Mouse (Mus musculus) stomach, embryonic 16.5 days (tissue): Measurements from ENCODE around the gene Gsto2. TPM values are rescaled to one million over a fixed set of nuclear protein-coding genes. Genes with fewer than 3 reads are reported as not detected.

Experiments used
- ATAC-seq: fragments of 200-750 bp; cut with Nextera tagmentation; 2 replicates; pipeline ENCODE4 v1.8.0; 2017; ENCODE audit warnings: moderate number of reproducible peaks, moderate TSS enrichment; ENCODE audit not compliant: insufficient read depth, low FRiP score
- H3K27ac ChIP-seq: fragments of 300-500 bp; sonication (generic); 2 replicates; pipeline ENCODE4 v1.5.1; 2014; ENCODE audit warnings: low read length
- H3K27me3 ChIP-seq: fragments of 300-500 bp; sonication (generic); 2 replicates; pipeline ENCODE4 v1.6.1; 2014; ENCODE audit warnings: low read length, control low read depth, mixed read lengths; ENCODE audit not compliant: control insufficient read depth, insufficient read depth
- H3K36me3 ChIP-seq: fragments of 300-500 bp; sonication (generic); 2 replicates; pipeline ENCODE4 v1.6.1; 2014; ENCODE audit warnings: low read length; ENCODE audit not compliant: control insufficient read depth, insufficient read depth
- H3K4me1 ChIP-seq: fragments of 300-500 bp; sonication (generic); 2 replicates; pipeline ENCODE4 v1.6.1; 2014; ENCODE audit warnings: low read length, control low read depth, mixed read lengths; ENCODE audit not compliant: control insufficient read depth, insufficient read depth
- H3K4me2 ChIP-seq: fragments of 300-500 bp; sonication (generic); 2 replicates; pipeline ENCODE4 v1.6.1; 2014; ENCODE audit warnings: low read depth, low read length, mixed read lengths
- H3K4me3 ChIP-seq: fragments of 300-500 bp; sonication (generic); replicated peaks from 2 replicates; pipeline ENCODE4 v1.5.1; 2014; ENCODE audit warnings: mild to moderate bottlenecking, low read length
- H3K9ac ChIP-seq: fragments of 300-500 bp; sonication (generic); 2 replicates; pipeline ENCODE4 v1.6.1; 2014; ENCODE audit warnings: low read length
- H3K9me3 ChIP-seq: fragments of 300-500 bp; sonication (generic); replicated peaks from 2 replicates; pipeline ENCODE4 v1.6.1; 2016; ENCODE audit warnings: low read length, control low read depth; ENCODE audit not compliant: control insufficient read depth
- WGBS: fragments of 180-500 bp; shearing (Covaris S2); extraction: QIAGEN DNeasy Blood & Tissue Kit; methylation state at CpG from one replicate; pipeline ENCODE4 v1.1.7; 2014; 5-methylcytosine and 5-hydroxymethylcytosine counted together
- polyA plus RNA-seq: library from polyadenylated mRNA; unstranded; fragments of >200 nt; fragmentation: Nextera tagmentation; extraction: Ambion mirVana; gene quantifications from 2 replicates; pipeline ENCODE4 v1.2.1, GENCODE M21; 2015

Gsto2 gene
- polyA plus RNA-seq = 2.0 and 2.6 TPM in 2 replicates

DNA sequence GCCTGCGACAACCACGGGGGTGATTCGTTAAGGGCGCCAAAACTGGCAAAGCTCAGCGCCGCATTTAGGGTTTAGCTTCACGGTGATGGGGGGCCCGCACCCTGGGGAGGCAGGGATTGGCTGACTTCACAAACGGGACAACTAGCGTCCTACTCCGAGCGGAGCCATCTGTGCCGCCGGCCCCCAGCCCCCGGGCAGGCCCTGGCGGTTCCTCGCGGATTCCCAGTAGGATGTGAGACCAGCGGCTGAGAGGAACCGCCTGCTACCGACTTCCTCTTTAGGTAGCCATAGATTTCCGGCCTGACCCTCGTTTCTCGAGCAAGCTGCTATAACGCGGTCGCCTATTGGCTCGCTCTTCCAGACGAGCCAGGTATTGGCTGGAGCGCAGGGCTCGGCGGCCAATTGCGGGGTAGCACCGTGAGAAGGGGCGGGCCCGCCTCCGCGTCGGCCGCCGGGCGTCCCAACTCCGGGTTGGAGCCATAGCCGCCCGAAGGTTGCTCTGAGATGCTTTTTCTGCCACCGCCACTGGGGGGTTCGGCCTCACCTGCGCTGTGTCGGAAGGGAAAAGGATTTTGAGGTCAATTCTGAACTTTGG lies at the start of gene Gsto2:
Gene Gsto2, plus strand, starts transcription at position 182 of the 595 bp plus-strand sequence.
- WGBS = under 1% methylated on average over 49 of the region's 49 CpGs
- Histone ChIP-seq H3K4me1 (peaks cover 3% of the 10 kb centered on the region; the same call in 1 of the 2 replicates), H3K9ac (peak within 1 kb of the TSS; percentile 87), H3K27me3 (no peaks in the 10 kb centered on the region), H3K9me3 (no peaks in the 10 kb centered on the region), H3K36me3 (no peaks in the 10 kb centered on the region), H3K4me3 (peak within 1 kb of the TSS; percentile 70), H3K4me2 (peak within 1 kb of the TSS; percentile 88), H3K27ac (peak within 1 kb of the TSS; percentile 89)
- peak; percentile 99 for ATAC-seq

- ATAC-seq = no peak
- WGBS = 73% methylated on average over 9 of the region's 9 CpGs
Observed at GRCm38 (mm10) chr19:47817692-47818091, 47.6 kb upstream of the Gsto2 start.

DNA sequence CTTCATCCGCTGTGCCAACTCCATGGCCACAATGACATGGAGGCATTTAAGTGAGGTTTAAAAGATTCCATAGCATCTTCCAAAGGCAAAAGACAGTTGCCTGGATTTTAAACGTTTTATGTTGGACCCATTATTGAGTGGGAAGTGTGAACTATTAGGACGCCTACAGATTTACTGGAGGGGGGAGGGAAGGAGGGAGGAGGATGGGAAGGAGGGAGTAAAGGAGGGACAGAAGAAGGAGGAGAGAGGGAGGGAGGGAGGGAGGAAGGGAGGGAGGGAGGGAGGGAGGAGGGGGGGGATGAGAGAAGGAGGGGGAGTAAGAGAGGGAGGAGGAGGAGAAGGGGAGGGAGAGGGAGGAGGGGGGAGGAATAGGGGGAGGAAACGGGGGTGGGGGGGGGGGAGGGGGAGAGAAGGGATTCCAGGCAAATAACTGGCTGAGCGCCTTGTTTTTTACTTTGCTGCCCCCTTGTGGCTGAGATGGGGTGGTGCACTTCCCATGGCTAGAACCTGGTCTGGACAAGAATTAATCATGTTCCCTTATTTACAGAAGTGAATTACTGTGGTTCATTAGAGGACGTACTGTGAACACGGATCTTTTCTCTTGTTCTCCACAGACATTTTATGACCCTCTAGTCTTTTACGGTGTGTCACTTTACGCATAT lies 44.4 kb upstream of the Gsto2 start:
- H3K4me1 ChIP-seq = peaks cover 4% of the 10 kb centered on the region; the same call in 1 of the 2 replicates
- peak overlapping the region; percentile 43 for H3K4me2 ChIP-seq
- H3K36me3 ChIP-seq = no peaks in the 10 kb centered on the region
- 18% methylated on average over 8 of the region's 9 CpGs for WGBS
- H3K4me3 ChIP-seq = no peak overlapping the region
- H3K27ac ChIP-seq = no peak overlapping the region
- H3K27me3 ChIP-seq = no peaks in the 10 kb centered on the region
- ATAC-seq = peak; percentile 54
- no peak overlapping the region for H3K9ac ChIP-seq
- H3K9me3 ChIP-seq = no peaks in the 10 kb centered on the region

More at GRCm38 (mm10) chr19:47817692-47818091, 47.6 kb upstream of the Gsto2 start:
- H3K4me3 ChIP-seq = no peak overlapping the region
- no peaks in the 10 kb centered on the region for H3K9me3 ChIP-seq
- peaks cover 4% of the 10 kb centered on the region; the same call in 1 of the 2 replicates for H3K4me1 ChIP-seq
- no peak overlapping the region for H3K9ac ChIP-seq
- H3K27ac ChIP-seq = no peak overlapping the region
- H3K4me2 ChIP-seq = no peak overlapping the region
- no peaks in the 10 kb centered on the region for H3K36me3 ChIP-seq
- H3K27me3 ChIP-seq = no peaks in the 10 kb centered on the region

DNA sequence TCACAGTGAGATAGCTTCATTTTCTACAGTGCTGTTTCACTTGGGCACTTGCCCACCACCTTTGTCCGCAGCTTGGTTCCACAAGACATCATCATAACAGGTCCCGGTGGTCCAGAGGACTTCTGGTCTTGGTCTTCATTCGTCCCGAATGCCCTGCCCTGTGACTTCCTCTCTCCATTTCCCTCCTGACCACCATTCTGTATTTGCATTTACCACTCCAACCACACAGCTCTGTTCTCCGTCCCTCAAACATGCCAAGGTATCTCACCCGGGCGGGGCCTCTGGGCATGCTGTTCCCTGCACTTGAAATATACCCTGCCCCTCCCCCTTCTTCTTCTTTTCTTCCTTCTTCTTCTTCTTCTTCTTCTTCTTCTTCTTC lies 43.9 kb upstream of the Gsto2 start:
- 48% methylated on average over 7 of the region's 7 CpGs for WGBS

GRCm38 (mm10) chr19:47822143-47822796 lies 43.1 kb upstream of the Gsto2 start:
- no peaks in the 10 kb centered on the region for H3K9me3 ChIP-seq
- no peak overlapping the region; the same call in 1 of the 2 replicates for H3K9ac ChIP-seq
- H3K27ac ChIP-seq = no peak overlapping the region
- no peak overlapping the region for H3K4me2 ChIP-seq
- no peak for ATAC-seq
- WGBS = 19% methylated on average over 8 of the region's 8 CpGs
- peaks cover 4% of the 10 kb centered on the region; the same call in 1 of the 2 replicates for H3K4me1 ChIP-seq
- H3K4me3 ChIP-seq = no peak overlapping the region
- no peaks in the 10 kb centered on the region for H3K36me3 ChIP-seq
- no peaks in the 10 kb centered on the region for H3K27me3 ChIP-seq

More for the DNA sequence above, 43.9 kb upstream of the Gsto2 start:
- no peak overlapping the region for H3K4me3 ChIP-seq
- ATAC-seq = no peak
- peaks cover 4% of the 10 kb centered on the region; the same call in 1 of the 2 replicates for H3K4me1 ChIP-seq
- H3K4me2 ChIP-seq = peak overlapping the region; percentile 43
- no peak overlapping the region for H3K9ac ChIP-seq
- H3K36me3 ChIP-seq = no peaks in the 10 kb centered on the region
- no peaks in the 10 kb centered on the region for H3K27me3 ChIP-seq
- no peaks in the 10 kb centered on the region for H3K9me3 ChIP-seq
- H3K27ac ChIP-seq = no peak overlapping the region

DNA sequence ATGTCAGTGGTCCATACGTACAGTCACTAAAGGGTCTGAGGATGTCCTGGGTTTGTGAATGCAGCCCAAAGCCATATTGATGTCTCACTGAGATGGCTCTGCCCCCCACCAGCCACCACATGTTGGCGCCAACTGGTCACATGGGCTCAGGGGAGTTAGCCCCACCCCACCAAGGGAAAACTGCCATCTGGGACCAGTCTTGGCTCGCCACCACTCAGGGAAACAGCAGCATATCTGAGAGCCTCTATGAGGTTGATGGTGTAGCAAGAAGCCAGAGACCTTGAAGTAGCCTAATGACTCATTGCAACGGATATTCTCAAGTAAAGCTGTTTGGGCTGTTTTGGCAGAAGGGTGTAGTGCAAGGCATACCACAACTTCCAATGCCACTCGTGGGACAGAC lies 41.3 kb upstream of the Gsto2 start:
- 73% methylated on average over 5 of the region's 5 CpGs for WGBS
- Histone ChIP-seq H3K36me3 (no peaks in the 10 kb centered on the region), H3K9me3 (no peaks in the 10 kb centered on the region), H3K9ac (no peak overlapping the region), H3K4me3 (no peak overlapping the region), H3K27me3 (no peaks in the 10 kb centered on the region), H3K27ac (peak overlapping the region; percentile 84; the same call in 1 of the 2 replicates), H3K4me2 (no peak overlapping the region), H3K4me1 (peaks cover 4% of the 10 kb centered on the region; the same call in 1 of the 2 replicates)
- ATAC-seq = peak; percentile 30; the same call in 1 of the 2 replicates

DNA sequence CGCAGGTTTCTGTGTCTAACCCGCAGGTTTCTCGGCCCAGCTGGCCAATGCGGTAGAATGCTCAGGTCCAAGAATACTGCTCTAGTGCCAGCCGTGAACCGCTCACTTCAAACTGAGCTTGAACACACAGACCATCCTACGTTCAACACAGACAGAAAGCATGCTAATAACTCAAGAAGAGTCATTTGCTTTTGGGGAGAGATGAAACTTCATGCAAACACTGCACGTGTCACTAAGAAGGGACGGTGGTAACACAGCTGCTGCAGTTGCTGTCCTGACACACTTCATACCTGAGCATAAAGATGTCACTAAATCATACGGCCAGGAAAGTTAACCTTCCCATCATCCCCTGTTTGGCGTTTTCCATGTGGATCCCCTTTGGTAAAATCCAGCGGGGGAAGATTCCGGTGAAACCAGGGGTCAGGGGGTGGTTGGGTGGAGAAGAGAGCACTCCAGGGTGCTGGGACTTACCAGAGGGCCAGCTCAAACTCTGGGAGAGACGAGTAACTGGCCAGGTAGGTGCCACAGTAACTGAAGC lies 35.4 kb upstream of the Gsto2 start:
- H3K36me3 ChIP-seq = no peaks in the 10 kb centered on the region
- H3K27me3 ChIP-seq = no peaks in the 10 kb centered on the region
- H3K9ac ChIP-seq = no peak overlapping the region
- no peaks in the 10 kb centered on the region for H3K9me3 ChIP-seq
- ATAC-seq = no peak
- H3K4me2 ChIP-seq = no peak overlapping the region
- H3K27ac ChIP-seq = no peak overlapping the region
- WGBS = 85% methylated on average over 14 of the region's 14 CpGs
- no peaks in the 10 kb centered on the region for H3K4me1 ChIP-seq
- no peak overlapping the region for H3K4me3 ChIP-seq

- Histone ChIP-seq H3K36me3 (no peaks in the 10 kb centered on the region), H3K4me1 (no peaks in the 10 kb centered on the region), H3K4me3 (no peak overlapping the region), H3K9ac (no peak overlapping the region), H3K4me2 (no peak overlapping the region), H3K27me3 (no peaks in the 10 kb centered on the region), H3K9me3 (no peaks in the 10 kb centered on the region), H3K27ac (no peak overlapping the region)
- ATAC-seq = no peak
- WGBS = 94% methylated on average over 8 of the region's 8 CpGs
Observed at GRCm38 (mm10) chr19:47831111-47831510, 34.2 kb upstream of the Gsto2 start.

DNA sequence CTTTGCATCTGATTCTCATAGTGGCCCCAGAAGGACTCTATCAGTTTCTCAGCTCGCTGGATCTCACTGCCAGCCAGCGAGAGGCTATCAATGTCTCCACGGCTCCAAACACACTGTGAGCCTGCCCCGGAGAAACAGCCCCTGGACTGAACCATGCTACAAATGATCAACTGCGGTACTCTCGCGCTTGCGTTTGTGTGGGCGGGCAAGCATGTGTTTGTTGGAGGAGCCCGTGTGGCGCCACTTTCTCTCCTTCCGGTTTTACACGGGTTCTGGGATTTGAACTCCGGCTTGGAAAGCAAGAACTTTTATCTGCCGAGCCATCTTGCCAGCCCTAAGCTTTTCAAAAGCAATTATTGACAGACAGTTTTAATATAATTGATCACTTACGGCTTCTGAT lies 33.0 kb upstream of the Gsto2 start:
- H3K4me3 ChIP-seq = no peak overlapping the region
- no peaks in the 10 kb centered on the region; the same call in 1 of the 2 replicates for H3K4me1 ChIP-seq
- H3K9ac ChIP-seq = no peak overlapping the region
- 80% methylated on average over 16 of the region's 16 CpGs for WGBS
- H3K36me3 ChIP-seq = no peaks in the 10 kb centered on the region
- no peaks in the 10 kb centered on the region for H3K9me3 ChIP-seq
- no peak for ATAC-seq
- H3K4me2 ChIP-seq = no peak overlapping the region
- no peaks in the 10 kb centered on the region for H3K27me3 ChIP-seq
- no peak overlapping the region for H3K27ac ChIP-seq
